Mouse (Mus musculus) embryo, embryonic 11 days (tissue): Measurements from ENCODE around the gene Gsk3a.
A peak's percentile ranks its signal among the peaks of the same experiment; 100 is the strongest.

ENCODE experiments used
- DNase-seq: peaks from one replicate; pipeline ENCODE4 v3.0.0-alpha.2; 2015

Gene Gsk3a

DNA sequence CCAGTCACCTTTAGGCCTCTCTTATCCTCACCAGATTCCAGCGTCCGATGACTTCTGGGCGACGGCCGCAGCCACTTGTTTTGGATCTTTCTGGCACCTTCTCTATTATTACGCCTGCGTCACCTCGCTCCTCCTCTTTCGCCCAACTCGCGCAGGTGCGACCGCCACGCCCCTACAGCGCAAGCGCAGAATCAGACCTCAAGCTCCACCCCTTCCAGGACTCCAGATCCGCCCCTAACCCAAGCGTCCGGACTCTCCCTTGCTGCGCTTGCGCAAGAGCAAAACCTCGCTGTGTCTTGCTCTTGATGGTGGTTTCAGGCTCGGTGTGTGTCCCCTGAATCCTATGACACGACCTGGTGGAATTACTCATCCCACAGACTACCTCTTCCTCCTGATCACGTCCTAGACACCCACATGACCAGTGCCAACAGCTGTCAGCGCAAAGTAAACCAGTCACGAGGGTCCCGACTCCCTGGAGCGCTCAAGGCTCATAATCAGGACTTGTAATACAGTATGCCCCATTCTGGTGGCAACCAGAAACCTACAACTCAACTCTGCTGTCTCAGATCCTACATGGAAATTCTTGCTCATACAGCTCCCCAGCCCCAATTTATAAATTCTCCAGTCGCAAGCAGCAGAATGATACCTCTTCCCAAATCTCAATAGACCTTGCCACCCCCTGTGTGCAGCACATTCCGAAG, 17.7 kb downstream of the Gsk3a start:
- peak; percentile 96 for DNase-seq

DNA sequence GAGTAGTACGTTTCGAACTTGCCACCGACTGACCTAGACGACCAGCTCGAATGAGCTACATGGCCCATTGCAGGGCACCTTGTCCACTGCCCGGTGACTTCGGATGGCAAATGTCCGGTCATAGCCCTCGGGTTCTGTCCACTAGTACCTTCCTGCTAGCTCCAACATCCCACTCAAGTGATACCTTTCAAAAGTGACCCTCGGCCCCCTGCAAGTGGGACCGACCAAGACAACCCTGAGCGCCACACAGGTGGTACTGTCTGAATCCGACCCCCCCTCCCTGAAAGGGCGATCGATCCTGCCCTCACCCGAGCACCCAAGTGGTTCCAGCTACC, 18.3 kb downstream of the Gsk3a start:
- DNase-seq, result no peak

DNA sequence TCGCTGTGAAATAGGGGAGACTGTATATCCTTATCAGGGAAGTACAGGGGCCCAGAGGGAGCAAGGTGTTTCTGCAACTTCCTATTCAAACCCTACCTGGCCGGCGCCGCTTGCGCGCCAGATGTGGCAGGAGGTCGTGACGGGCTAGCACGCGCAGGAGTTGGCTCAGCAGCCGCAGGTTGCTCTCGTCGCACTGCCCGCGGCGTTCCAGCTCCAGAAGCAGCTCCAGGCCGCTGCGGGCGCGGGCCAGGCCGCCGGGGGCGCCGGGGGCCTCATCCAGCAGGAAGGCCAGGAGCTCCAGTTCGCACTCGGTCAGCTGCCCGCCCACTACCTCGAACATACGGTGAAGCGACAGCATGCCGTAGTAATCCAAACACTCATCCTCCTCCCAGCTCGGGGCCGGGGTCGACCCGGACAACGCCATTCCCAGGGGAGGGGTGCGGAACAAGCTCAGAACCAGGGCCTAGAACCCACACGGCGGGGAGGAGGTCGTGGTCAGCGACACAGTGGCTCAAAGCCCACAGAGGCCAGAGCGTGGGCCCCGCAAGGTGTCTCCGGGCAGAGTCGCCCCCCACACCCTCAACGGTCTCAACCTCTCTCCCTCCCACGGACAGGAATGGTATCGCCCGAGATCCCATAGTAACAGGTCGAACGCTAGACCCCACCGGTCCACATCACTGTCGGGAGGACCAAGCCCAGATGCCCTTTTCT, 18.8 kb downstream of the Gsk3a start:
- DNase-seq, result peak; percentile 84

DNA sequence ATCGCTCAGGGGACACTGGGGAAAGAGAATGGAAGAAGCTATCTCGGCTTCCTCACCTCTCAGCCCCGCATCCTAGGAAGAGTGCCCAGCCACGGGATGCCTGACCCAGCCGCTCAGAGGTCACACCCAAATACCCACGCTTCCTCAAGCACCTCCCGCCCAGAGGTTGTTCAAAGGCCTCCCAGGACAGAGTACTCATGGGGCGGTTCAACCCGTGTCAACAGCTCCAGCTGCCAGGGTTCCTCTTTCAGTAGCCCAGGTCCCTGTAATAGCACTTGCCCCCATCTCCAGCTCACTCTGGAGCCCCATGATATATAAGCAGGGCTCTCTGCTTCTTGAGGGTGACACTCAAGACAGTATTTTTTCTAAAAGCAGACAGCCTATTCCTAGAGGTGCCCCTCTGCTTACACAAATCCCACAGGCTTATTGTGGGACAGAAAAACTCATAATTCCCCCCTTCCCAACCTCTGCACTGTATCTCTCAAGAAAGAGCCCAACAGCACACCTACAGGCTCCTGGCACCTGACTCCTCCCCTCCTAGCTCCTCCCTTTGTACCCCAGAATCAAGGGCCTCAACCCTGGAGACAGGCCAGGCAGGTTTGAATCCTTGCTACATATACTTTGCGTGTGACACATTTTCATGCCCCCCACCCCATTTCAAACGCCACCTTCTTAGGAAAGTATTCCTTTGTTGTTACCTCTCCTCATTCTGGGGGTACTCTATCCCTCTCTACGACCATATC, 19.8 kb downstream of the Gsk3a start:
- no peak for DNase-seq

DNA sequence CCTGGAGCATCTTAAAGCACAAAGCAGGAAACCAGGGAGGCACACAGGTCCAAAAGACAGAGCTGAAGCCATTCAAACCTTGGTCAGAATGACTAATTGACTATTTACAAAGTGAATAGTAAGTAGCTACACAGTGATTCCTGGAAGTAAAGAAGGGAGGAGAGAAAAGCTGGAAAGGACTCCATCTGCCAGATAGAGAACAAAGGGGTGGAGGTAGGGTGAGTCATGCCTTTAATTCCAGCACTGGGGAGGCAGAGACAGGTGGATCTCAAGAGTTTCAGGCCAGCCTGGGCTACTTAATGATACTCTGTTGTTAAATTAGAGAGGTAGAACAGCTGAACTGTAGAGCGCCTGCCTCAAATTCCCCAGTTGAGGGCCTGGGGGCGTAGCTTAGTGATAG, 23.5 kb downstream of the Gsk3a start:
- no peak for DNase-seq

DNA sequence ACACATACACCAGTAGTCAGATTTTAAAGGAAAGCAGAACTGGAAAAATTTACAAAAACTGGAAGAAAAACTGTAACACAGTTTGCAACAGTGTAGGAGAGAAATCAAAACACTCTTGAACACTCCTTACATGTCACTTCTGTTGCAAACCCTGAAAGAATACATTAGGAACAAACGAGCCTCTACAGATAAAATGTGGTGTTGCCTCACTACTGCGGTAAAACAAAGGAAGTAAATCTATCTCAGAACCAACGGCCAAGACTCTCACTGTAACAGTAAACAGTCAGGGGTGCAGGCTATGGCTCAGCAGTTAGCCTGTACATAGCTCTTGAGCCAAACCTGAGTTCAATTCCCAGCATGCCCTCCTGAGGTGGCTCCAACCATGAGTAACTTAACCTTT, 24.6 kb downstream of the Gsk3a start:
- no peak for DNase-seq

DNA sequence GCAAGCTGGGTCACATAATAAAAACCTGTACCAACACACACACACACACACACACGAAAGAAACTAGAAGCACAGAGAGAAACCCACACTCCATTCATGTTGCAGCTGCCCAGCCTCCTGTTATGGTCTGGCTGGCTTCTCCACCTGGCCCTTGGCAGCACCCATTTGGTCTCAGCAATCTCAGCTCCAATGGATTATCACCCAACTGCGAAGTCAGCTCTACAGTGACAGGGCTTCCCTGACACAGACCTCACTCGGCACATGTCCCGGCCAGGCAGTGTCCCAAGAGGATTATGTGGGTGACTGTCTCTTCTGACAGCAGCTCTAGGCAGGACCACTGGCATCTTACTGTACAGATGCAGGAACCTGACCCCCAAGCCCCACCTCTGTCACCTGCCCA, 27.2 kb downstream of the Gsk3a start:
- no peak for DNase-seq

DNA sequence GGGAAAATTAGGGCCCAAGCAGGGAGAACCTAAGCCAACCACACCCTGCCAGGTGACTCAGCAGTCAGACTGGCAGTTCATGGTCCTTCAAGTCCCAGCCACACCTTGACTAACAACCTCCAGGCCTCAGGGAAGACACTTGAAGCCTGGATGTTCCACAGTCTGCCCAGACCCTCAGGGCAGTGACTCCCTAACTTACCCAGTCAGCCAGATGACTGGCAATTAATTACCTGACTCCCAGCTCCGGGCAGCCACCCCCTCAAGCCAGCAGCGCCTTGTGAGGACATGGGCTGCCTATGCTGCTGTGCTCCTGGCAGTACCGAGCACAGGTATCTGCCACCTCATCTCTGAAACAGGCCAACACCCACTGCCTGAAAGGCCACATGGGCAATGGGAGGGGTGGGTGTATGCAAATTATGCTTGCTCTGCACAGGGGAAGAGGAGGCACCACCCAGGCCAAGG, 28.5 kb downstream of the Gsk3a start:
- DNase-seq, result no peak

DNA sequence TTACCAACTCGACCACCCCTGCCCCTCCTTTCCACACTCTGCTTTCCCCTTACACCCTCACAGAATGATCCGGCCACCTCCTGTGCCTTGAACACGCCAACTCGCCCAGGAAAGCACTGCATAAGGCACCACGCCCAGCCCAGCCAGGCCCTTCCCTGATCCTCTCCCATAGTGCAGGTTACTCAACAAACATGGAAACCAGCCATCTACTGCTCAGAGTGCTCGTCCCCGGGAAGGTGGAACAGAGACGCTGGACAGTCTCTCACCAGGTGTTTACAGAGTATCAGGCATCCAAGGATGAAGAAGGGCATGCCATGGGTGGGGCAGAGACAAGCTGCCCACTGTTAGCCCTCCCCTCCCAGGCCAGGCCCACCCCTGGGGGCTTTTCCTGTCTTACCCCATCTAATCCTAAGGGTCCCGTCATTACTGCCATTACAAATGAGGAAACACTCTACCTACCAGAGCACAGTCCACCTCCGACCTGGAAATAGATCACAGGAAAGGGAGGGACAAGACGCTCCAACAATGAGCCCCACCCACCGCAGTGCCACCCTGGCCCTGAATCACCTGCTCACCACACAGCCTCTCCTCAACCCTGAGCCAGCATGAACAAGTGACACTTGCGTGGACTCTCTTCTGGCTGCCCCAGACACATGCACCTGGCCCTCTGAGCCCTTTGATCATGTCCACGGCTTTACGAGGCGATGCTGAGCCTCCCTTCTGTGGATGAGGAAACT, 31.4 kb downstream of the Gsk3a start:
- DNase-seq, result no peak

DNA sequence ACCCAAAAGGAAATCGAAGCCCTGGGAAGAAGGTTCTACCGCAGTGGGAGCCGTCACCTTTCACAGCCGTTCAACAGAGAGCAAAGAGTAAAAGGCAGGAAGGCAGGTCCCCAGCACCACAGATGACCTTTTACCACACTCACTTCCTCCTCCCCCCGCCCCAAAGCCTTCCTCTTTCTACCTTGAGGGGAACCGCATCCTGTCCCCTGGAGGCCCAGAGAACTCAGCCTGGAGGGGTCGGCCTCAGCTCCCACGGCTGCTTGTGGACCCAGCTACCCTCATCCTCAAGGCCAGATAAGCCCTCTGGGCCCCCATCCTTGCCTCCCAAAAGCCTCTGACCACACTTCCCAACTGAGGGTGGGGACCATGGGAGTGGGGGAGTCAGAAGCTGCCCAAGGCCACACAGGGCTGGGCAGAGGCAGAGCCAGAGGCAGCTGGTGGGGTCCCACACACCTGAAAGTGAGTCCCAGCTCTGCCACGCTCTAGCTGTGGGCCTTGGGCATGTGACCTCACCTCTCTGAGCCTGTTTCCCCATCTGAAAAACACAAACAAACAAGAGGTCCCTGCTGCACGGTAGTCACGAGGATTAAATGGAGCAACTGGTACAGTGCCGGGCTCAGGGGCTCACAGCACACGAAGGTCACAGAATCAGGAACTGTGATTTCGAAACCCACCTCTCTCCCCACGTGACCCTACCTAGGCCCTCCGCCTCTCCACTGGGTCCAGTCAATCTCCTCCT, 32.1 kb downstream of the Gsk3a start:
- DNase-seq, result no peak

DNA sequence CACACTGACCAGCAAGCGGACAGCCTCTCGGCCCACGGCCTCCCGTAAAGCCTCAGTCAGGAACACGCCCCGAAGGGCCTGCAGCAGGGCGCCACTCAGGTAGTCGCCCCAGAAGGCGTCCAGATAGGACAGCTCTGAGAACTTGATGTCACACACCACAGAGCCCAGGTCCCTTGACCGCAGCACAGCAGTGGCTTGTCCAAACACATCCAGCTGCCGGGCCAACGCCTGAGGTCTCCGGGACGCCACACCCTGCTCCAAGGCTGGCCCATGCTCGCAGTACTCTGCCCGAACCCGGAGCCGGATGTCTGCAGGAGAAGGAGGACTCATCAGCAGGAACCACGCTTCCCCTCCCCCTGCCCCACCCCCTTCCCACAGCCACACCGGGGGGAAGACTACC, 34.0 kb downstream of the Gsk3a start:
- DNase-seq, result no peak

DNA sequence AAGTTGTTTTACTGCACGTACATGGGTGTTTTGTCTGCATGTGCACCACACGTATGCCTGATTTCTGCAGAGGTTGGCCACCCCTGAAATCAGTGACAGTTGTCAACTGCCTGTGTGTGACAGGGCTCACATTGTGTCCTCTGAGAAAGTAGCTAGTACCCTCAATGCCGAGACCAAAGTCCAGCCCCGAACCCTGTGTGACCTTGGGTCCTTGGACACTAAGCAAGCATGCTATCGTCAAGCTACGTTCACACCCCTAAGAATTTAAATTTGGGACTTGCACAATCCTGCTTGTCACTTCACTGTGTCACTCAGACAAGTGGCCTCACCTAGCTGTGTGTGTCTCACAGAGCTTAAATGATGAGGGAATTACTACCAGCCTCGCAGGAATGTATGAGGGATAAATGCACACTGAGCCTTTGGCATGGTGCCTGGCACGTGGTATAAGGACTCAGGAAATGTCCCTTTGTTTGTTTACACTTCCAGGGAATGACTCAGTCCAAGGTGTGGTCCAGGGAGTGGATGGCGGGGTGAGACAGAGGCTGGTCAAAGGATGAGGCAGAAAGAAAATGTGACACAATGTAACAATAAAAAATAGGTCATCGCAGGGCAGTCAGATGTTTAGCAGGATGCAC, 40.1 kb downstream of the Gsk3a start:
- DNase-seq, result no peak

DNA sequence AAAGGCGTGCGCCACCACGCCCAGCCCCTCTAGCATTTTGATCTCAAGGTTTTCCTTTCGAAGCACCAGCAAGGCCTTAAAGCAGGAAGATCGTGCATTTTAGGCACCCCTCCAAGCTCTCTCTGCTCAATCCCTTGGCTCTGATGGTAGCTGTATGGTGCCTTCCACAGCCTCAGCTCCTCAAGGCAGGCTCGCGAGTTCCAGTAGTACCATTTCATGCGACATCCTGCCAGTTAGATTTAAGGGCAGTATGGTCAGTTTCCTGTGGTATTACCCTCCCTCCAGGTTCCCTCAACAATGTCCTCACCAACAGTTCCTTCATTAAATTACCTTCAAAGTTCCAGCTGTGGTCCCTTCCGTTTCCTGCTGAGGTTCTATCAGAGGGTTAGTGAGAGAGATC, 41.5 kb downstream of the Gsk3a start:
- no peak for DNase-seq

DNA sequence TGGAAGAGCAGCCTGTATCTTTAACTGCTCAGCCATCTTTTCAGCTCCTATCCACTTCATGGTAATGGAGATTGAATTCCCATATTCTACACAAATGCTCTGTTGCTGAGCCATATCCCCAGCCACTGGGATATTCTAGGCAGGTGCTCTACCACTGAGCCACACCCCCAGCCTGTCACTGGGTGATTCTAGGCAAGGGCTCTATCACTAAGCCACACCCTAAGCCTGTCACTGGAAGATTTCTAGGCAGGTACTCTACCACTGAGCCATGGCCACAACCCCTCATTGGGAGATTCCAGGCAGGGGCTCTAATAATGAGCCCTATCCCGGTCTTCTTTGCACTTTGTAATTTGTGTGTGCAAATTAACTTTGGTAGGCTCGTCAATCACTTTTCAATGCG, 42.5 kb downstream of the Gsk3a start:
- no peak for DNase-seq

DNA sequence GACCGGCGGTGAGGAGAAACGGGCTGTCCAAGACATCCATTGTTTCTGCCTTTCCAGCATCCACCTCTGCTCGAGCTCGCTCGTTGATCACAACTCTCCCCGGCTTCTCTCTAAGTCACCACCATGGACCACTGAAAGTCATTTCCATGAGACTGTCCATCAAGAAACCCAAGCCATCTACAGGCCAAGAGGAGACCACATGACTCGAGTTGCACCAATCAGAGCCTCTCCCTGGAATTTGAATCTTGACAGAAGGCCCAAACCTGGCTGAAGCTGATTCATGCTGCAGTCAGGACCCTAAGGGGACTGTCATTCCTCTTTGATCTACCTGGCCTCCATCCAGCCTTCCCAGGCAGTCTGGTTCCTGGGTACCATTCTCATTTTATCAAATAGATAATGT, 45.5 kb downstream of the Gsk3a start:
- DNase-seq, result no peak

DNA sequence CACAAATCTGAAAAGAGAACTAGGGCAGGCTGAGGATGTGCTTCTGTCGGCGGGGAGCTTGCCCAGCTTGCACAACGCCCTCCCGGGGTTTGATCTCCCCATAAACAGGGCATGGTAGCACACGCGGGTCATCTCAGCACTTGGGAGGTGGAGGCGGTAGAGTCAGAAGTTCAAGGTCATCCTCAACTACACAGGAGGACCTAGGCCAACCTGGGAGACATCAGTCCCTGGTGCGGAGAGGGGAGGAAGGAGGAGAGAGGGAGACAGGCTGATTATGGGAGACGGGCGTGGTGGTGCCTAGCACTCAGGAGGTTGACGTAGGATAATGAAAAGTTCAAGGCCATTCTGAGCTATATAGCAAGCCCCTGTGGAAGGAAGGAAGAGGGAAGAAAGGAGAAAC, 46.8 kb downstream of the Gsk3a start:
- DNase-seq, result no peak

DNA sequence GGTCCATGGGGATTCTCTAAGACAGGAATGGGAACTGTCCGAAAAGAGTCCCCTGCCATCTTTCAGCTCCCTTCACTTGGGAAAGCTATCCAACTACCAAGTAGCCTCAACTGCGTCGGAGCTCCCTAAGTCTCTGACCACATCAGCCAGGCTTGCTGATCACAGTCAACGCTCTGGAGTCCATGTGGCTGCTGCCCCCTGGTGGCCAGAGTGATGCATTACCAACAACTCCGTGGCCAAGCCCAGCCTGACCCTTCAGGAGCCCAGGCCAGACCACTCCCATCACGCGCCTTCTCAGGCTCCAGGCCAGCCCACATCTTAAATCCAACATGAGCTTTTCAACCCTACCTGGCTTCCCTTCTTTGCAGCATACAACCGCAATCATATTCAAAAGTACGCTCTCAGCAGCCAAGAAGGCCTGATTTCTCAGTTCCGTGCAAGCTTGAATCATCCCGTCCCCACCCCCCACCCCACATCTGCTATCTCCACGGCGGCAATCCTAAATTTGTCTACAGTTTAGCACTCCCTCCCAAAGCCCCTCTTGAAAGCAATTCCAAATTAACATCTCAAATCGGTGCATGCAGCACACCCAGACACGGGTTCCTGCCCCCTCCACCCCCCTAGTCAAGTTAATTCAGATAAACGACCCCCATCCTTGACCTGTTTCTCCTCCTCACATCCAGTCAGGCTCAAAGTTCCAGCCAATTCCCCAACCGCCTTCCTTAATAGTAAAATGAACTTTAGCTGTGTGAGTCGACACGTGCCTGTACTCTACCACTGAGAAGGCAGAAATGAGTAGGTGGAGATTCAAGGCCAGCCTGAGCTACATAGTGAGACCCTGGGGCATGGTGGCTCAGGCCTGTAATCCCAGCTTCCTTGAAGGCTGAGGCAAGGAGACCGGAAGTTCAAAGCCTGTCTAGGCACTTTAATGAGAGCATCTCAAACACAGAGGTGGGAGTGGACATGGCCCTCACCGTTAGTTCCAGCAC, 49.7 kb downstream of the Gsk3a start:
- peak; percentile 92 for DNase-seq

DNA sequence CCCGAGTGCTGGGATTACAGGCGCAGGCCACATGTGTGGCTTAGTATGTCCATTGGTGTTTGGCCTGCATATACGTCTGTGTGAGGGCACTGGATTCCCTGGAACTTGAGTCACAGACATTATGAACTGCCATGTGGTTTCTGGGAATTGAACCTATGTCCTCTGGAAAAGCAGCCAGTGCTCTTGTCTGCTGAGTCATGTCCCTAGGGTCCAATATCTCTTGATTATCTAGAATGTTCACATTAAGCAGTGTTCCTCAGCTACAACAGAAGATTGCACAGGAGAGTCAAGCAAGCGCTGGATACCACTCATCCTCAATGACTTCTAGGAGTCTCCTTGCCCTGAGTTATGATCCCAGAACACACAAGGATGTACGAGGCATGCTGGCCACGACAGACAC, 53.6 kb downstream of the Gsk3a start:
- no peak for DNase-seq

DNA sequence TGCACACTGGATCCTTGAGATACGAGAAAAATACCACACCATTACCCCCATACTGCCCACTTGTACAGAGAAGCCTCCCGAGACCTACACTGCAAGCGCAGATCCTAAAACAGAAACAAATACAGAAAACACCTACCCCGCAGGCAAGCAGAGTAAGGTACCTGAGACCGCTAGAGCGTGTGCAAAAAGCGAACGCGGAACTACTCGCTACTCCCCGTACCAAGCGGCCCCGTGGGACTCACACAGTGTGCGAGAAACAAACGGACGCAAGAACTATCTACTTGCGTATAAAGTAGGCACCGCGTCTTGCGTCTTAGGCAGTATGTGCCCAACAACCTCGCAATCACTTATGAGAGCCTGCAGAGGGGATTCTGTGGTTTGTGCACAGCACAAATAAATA, 55.8 kb downstream of the Gsk3a start:
- peak; percentile 44 for DNase-seq

DNA sequence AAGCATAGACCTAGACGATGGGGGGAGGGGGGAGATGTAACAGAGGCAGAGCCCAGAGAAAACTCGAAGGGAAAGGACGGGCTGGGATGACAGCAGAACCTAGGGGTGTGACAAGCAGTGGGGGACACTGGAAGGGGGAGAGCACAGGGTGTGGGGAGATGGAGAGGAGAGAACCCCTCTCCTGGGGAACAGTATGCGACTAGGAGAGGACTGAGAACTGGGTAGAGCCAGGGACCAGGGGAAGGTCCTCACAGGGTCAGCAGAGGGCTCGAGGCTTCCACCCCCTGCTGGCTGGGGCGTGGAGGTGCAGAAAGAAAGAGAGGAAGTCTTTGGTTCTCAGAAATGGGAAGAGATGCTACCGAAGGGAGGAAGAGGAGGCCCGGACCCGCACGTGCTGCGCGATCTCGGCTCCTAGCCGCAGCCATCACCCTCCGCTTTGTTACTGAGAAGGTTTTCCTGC, 56.3 kb downstream of the Gsk3a start:
- peak; percentile 75 for DNase-seq

DNA sequence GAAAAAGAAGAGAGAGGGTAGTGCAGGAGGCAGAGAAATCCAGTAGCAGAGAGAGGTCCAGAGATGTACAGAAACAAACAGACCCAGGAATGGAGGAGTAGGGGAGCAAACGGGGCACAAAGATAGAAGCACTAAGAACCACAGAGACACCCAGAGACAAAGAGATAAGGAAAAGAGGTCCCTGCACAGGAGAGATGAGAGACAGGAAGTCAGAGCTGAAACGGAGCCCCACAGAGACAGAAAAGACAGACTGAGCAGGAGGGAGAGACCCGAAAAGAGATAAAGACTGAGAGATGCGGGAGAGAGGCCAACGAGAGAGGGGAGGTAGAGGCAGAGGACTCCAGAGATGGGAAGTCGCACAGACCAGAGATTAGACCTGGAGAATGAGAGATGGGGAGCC, 57.1 kb downstream of the Gsk3a start:
- no peak for DNase-seq
